Mouse (Mus musculus) gastrocnemius, adult 2 months (tissue): ENCODE results near the gene Hpcal4. TPM values are rescaled to one million over a fixed set of nuclear protein-coding genes. Genes with fewer than 3 reads are reported as not detected.
"Not testable (repeated sequence)": the region's sequence is repeated elsewhere in the genome, so short reads cannot be mapped to it uniquely, and the experiment has no call there.

ENCODE experiments used
- DNase-seq: peaks from one replicate; pipeline ENCODE4 v3.0.0; 2022
- H3K27ac ChIP-seq: fragments of 200-600 bp; 2 replicates; pipeline ENCODE4 v1.8.1; 2022; ENCODE audit warnings: mild to moderate bottlenecking
- H3K4me3 ChIP-seq: fragments of 200-600 bp; 2 replicates; pipeline ENCODE4 v1.8.1; 2022; ENCODE audit warnings: mild to moderate bottlenecking, moderate library complexity
- CTCF ChIP-seq: fragments of 200-600 bp; IDR thresholded peaks from 2 replicates; pipeline ENCODE4 v1.8.1; 2022; ENCODE audit warnings: antibody characterized with exemption, mild to moderate bottlenecking, moderate library complexity
- intact Hi-C: fragments of 180-260 bp; cut with DNase I; formaldehyde crosslinking; loops from one replicate; pipeline ENCODE4 v1.15.1; 2025
- long read RNA-seq, 2 experiments: library from polyadenylated mRNA; stranded (forward); transcript quantifications; one replicate each; pipeline ENCODE4 v2.0.0; 2021
- total RNA-seq, 2 experiments: library from RNA; stranded (reverse); gene quantifications; 2 replicates each; pipeline ENCODE4 v1.2.3; 2021

Hpcal4 gene
- total RNA-seq: under 1 TPM in 1 of 2 experiments, not detected in 1; 0.08 TPM
- long read RNA-seq, experiment 1: 0 reads
- long read RNA-seq, experiment 2: 0 reads

- intact Hi-C loops: no loop called here
- DNase-seq: peak; percentile 37
- TF ChIP-seq CTCF: no peak
- Histone ChIP-seq H3K4me3 (peak within 1 kb of the TSS; percentile 70), H3K27ac (no peak within 1 kb of the TSS)
Measured at GRCm38 (mm10) chr4:123182328-123183238, at the start of gene Hpcal4. Gene Hpcal4, plus strand, starts transcription at chr4:123183227.

DNA sequence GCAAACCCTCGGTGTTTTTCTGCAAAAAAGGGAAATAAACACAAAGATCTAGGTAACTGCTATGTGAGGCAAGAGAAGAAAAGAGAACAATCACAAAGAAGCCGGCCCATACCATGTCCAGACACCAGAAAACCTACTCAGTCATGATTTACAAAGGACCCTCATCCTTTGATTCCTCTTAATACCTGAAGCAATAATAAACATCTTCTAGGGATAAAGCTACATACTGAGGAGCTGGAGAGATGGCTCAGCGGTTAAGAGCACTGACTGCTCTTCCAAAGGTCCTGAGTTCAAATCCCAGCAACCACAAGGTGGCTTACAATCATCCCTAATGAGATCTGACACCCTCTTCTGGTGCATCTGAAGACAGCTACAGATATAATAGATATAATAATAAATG, 45.5 kb upstream of the Hpcal4 start:
- no peak for TF ChIP-seq CTCF
- DNase-seq: no peak
- H3K27ac ChIP-seq: no peak overlapping the region
- no peak overlapping the region for H3K4me3 ChIP-seq
- intact Hi-C loops: no loop called here

DNA sequence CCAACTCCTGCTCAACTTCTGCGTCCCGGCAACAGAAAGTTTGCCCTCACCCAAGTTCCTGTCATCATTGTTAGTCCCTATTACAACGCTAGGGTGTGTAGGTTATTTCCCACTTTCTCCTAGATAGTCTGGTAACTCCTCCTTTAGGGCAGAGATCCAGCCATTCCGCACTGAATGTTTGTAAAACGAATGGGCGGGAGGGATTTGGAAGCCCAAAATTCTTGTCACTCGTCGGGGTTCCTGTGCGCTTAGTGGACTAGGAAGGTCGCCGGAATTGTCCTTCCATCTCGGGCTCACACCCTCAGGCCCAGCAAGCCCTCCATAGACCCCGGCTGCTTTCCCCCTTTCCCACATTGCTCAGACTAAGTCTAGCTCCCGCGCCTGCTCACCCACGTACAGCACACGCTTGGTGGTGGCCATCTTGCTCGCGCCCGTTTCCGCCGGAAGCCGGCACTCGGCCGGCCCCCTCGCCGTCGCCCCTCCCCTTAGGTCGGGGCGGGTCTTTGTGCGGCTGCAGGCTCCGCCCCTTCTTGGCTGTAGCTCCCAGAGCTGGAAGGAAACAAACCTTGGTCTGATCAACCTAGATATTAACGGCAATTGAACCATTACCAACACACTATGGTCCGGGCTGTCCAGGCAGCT, 43.4 kb upstream of the Hpcal4 start, which contains the start of gene Ppie:
Ppie (minus strand) TSS at position 439 of the 642 bp plus-strand sequence.
- TF ChIP-seq CTCF: no peak; the same call in 1 of the 2 replicates
- Histone ChIP-seq H3K4me3 (peak within 1 kb of the TSS; percentile 84), H3K27ac (peak within 1 kb of the TSS; percentile 90)
- DNase-seq: peak; percentile 89
- intact Hi-C loops: no loop called here

DNA sequence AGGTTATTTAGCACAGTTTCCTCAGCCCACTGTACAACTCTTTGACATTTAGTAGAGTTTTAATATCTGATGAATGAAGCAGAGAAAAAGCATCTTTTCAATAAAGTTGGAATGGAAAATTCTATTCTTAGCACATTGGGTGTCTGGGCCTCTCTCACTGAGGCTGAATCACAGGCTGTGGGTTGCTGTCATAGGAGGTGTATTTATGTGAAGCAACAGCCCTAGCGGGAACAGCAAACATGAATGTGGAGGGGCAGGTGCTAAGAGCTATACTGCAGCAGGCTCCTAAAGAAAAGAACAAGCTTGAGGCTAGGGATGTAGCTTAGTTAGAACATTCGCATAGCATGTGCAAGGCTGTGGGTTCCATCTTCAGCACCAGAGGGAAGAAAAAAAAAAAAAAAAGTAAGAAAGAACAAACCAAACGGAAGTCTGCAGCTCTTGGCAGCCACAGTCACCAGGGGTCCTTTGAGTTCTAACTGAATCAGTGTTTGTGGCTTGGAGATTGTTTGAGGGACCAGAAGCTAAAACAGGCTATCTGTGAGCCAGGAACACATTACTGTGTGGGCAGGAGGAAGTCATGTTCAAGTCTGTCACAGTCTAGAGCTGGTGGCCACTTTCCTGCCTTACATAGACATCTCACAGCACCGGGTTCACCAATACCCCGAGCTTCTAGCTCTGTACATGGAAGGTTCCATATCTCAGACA, 35.4 kb upstream of the Hpcal4 start:
- DNase-seq: no peak
- H3K4me3 ChIP-seq: no peak overlapping the region
- no peak for TF ChIP-seq CTCF
- H3K27ac ChIP-seq: no peak overlapping the region
- intact Hi-C loops: no loop called here

DNA sequence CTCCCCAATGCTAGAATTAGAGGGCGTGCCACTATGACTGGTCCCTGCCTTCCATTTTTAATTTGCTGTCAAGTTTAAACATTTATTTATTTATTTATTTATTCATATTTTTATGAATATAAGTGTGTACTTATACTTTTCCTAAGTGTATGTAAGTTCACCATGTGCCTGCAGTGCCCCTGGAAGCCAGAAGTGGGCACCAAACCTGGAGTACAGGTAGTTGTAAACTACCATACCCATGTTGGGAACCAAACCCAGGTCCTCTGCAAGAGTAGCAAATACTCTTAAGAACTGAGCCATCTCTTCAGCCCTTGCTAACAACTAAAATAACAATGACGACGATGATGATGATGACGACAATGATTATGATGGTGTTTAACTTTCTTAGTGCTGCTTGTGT, 31.0 kb upstream of the Hpcal4 start:
- Histone ChIP-seq H3K4me3 (no peak overlapping the region), H3K27ac (no peak overlapping the region)
- intact Hi-C loops: loop anchor here (10.0 kb wide), 1 partner anchor 103 kb away; no protein-coding TSS in a partner anchor
- DNase-seq: no peak
- no peak for TF ChIP-seq CTCF

GRCm38 (mm10) chr4:123152976-123153375, 30.1 kb upstream of the Hpcal4 start:
- Histone ChIP-seq H3K4me3 (no peak overlapping the region), H3K27ac (no peak overlapping the region)
- no peak for DNase-seq
- no peak for TF ChIP-seq CTCF
- intact Hi-C loops: loop anchor here (10.0 kb wide), 1 partner anchor 102 kb away; no protein-coding TSS in a partner anchor

- intact Hi-C loops: loop anchor here (10.0 kb wide), 1 partner anchor 100 kb away; no protein-coding TSS in a partner anchor
- peak; percentile 74 for TF ChIP-seq CTCF
- Histone ChIP-seq H3K4me3 (no peak overlapping the region), H3K27ac (no peak overlapping the region)
- DNase-seq: no peak
Measured at GRCm38 (mm10) chr4:123155004-123155403, 28.0 kb upstream of the Hpcal4 start.

DNA sequence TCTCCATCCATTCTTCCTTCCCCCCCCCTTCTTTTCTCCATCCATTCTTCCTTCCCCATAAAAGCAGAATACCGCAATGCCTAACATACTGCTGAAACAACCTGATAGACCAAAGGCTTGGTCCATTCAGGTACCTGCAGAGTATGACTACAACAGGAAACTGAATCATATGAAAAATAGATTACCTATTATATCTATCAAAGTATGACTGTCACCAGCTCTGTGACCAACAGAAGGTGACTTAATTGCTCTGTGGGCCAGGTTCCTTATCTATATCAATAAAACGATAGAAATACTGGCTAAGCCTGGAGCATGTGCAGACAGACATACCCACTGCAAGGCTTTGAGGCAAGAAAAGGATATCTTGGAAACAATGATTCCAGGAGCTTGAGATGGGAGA, 27.6 kb upstream of the Hpcal4 start:
- Histone ChIP-seq H3K27ac (no peak overlapping the region), H3K4me3 (no peak overlapping the region)
- no peak for TF ChIP-seq CTCF
- DNase-seq: no peak
- intact Hi-C loops: loop anchor here (10.0 kb wide), 1 partner anchor 99 kb away; no protein-coding TSS in a partner anchor

DNA sequence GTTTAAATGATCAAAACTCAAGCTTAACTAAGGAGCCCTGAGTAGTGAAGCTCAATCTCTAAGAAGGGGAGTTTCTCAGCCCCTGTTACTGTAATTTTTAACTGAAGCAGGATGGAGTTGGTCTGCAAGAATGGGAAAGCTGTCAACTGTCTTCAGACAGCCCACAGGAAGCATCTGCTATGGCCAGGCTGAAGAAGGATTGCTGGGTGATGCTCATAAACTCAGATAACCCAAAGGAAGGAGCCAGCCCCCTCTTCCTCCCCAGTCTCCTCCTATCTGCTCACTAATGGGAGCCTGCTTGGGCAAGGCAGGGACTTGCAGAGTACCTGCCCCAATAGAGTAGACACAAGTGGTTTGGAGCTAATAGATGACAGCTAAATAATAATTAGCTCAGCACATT, 27.2 kb upstream of the Hpcal4 start:
- H3K4me3 ChIP-seq: no peak overlapping the region
- DNase-seq: no peak
- H3K27ac ChIP-seq: no peak overlapping the region
- intact Hi-C loops: loop anchor here (1.0 to 10.0 kb wide), 2 partner anchors 44 to 99 kb away; no protein-coding TSS in a partner anchor
- no peak for TF ChIP-seq CTCF

GRCm38 (mm10) chr4:123160571-123160970, 22.5 kb upstream of the Hpcal4 start:
- intact Hi-C loops: no loop called here
- no peak overlapping the region for H3K4me3 ChIP-seq
- no peak for TF ChIP-seq CTCF
- DNase-seq: no peak
- H3K27ac ChIP-seq: no peak overlapping the region

GRCm38 (mm10) chr4:123161251-123161650, 21.8 kb upstream of the Hpcal4 start:
- intact Hi-C loops: not testable (repeated sequence)

DNA sequence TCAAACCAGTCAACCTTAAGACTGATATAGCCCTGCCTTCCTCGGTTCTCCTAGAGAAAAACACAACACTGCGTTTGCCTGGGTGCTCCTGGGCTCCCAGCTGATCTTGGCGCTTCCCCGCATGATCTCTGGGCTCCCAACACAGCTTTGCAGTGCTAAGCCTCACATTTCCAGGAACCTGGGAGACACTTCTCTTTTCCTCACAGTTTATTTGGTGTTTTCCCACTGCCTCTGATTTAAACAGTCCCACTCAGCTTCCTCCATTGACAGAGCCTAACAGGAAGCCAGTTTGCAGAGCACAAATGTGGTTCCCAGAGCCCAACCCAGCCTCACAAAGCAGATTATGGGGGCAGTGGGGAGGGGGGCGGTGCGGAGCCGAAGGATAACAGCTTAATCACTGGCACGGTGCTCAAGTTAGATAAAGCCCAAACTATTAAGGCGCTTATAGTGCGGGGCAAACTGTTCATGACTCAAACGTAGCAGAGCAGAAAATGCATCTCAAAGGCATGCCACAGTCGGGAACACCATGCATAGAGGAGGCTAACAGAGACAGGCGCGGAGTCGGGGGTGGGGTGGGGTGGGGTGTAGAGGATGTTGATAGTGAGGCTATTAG, 20.6 kb upstream of the Hpcal4 start:
- no peak for TF ChIP-seq CTCF
- DNase-seq: no peak
- intact Hi-C loops: no loop called here
- Histone ChIP-seq H3K27ac (no peak overlapping the region), H3K4me3 (no peak overlapping the region)

More at GRCm38 (mm10) chr4:123161251-123161650, 21.8 kb upstream of the Hpcal4 start:
- not testable (repeated sequence) for H3K27ac ChIP-seq, DNase-seq, H3K4me3 ChIP-seq
